Mouse (Mus musculus) embryo, embryonic 10 days (tissue): ENCODE data around the gene Il1rl2.

Experiments used
- DNase-seq: peaks from one replicate; pipeline ENCODE4 v3.0.0-alpha.2; 2015; ENCODE audit warnings: low spot score

The Il1rl2 gene

GRCm38 (mm10) chr1:40380111-40380510 is 55.7 kb downstream of the Il1rl2 start:
- DNase-seq, result peak; percentile 67

- DNase-seq, result no peak
These were observed 56.6 kb downstream of the Il1rl2 start for GRCm38 (mm10) chr1:40380990-40381389.

GRCm38 (mm10) chr1:40382841-40383240 is 58.4 kb downstream of the Il1rl2 start:
- DNase-seq, result no peak

- no peak for DNase-seq
These were observed 60.6 kb downstream of the Il1rl2 start for GRCm38 (mm10) chr1:40384931-40385545.

- no peak for DNase-seq
These were observed 67.0 kb downstream of the Il1rl2 start for GRCm38 (mm10) chr1:40391374-40391773.

- no peak for DNase-seq
These were observed 68.1 kb downstream of the Il1rl2 start for GRCm38 (mm10) chr1:40392535-40392934.

GRCm38 (mm10) chr1:40393214-40393613 is 68.8 kb downstream of the Il1rl2 start:
- DNase-seq, result no peak

GRCm38 (mm10) chr1:40399639-40400038 is 75.2 kb downstream of the Il1rl2 start:
- no peak for DNase-seq

- no peak for DNase-seq
These were observed 80.3 kb downstream of the Il1rl2 start for GRCm38 (mm10) chr1:40404682-40405081.

- DNase-seq, result no peak
These were observed 85.5 kb downstream of the Il1rl2 start for GRCm38 (mm10) chr1:40409882-40410281.

GRCm38 (mm10) chr1:40413039-40413438 is 88.6 kb downstream of the Il1rl2 start:
- DNase-seq, result no peak

GRCm38 (mm10) chr1:40414276-40414675 is 89.9 kb downstream of the Il1rl2 start:
- DNase-seq, result no peak

GRCm38 (mm10) chr1:40414863-40415656 is 90.7 kb downstream of the Il1rl2 start:
- DNase-seq, result no peak

- no peak for DNase-seq
These were observed 92.6 kb downstream of the Il1rl2 start for GRCm38 (mm10) chr1:40417034-40417433.
